Mouse (Mus musculus): ENCODE measurements around the gene Cenpn. TPM values are rescaled to one million over a fixed set of nuclear protein-coding genes. Genes with fewer than 3 reads are reported as not detected.
A peak's percentile ranks its signal among the peaks of the same experiment; 100 is the strongest.

The Cenpn gene
- total and polyA plus RNA-seq, 2 experiments from 2014 or later, result 2.6 to 5.8 TPM

- Histone ChIP-seq H3K9me3 (ENCODE audit: low read length) (no peaks in the 10 kb centered on the region), H3K4me1 (ENCODE audit: insufficient read depth, low read length) (no peaks in the 10 kb centered on the region; the same call in 1 of the 2 replicates), H3K27me3 (ENCODE audit: insufficient read depth, low read length) (no peaks in the 10 kb centered on the region), H3K36me3 (ENCODE audit: insufficient read depth, low read length) (no peaks in the 10 kb centered on the region), H3K4me3 (ENCODE audit: low read depth, low read length) (peak overlapping the region; percentile 73), H3K27ac (ENCODE audit: low read depth, low read length) (peak overlapping the region; percentile 62), H3K4me2 (ENCODE audit: low read depth, low read length, poor library complexity, severe bottlenecking) (peak overlapping the region; percentile 51), H3K9ac (replicated peaks; ENCODE audit: low read length, poor library complexity, severe bottlenecking) (peak overlapping the region; percentile 78)
- DNase-seq (ENCODE audit: low spot score) (peak; percentile 43), ATAC-seq (ENCODE audit: low FRiP score) (peak; percentile 69)
- WGBS, result 1% methylated on average over 51 of the region's 62 CpGs
- 0 out of 2 replicates have a peak, but pooled peaks have one; percentile 23 for TF ChIP-seq CTCF (IDR thresholded peaks at IDR 0.05)
These were observed 22.2 kb downstream of the Cenpn start for GRCm38 (mm10) chr8:116943555-116944384.

GRCm38 (mm10) chr8:116944385-116944696, 22.8 kb downstream of the Cenpn start:
- Histone ChIP-seq H3K36me3 (ENCODE audit: insufficient read depth, low read length) (no peaks in the 10 kb centered on the region), H3K4me3 (ENCODE audit: low read depth, low read length) (peak overlapping the region; percentile 73), H3K27me3 (ENCODE audit: insufficient read depth, low read length) (no peaks in the 10 kb centered on the region), H3K27ac (ENCODE audit: low read depth, low read length) (peak overlapping the region; percentile 62; the same call in 1 of the 2 replicates), H3K4me2 (ENCODE audit: low read depth, low read length, poor library complexity, severe bottlenecking) (peak overlapping the region; percentile 51), H3K9ac (replicated peaks; ENCODE audit: low read length, poor library complexity, severe bottlenecking) (no peak overlapping the region; the same call in 1 of the 2 replicates), H3K9me3 (ENCODE audit: low read length) (no peaks in the 10 kb centered on the region), H3K4me1 (ENCODE audit: insufficient read depth, low read length) (no peaks in the 10 kb centered on the region; the same call in 1 of the 2 replicates)
- ATAC-seq (ENCODE audit: low FRiP score) (no peak), DNase-seq (ENCODE audit: low spot score) (no peak)
- TF ChIP-seq CTCF (IDR thresholded peaks at IDR 0.05), result no peak
- WGBS, result 10% methylated on average over 4 of the region's 4 CpGs

GRCm38 (mm10) chr8:116945169-116945910, 23.8 kb downstream of the Cenpn start:
- no peak overlapping the region for H3K9ac ChIP-seq (replicated peaks; ENCODE audit: low read length, poor library complexity, severe bottlenecking)
- no peak for DNase-seq (ENCODE audit: low spot score)
- H3K27me3 ChIP-seq (ENCODE audit: insufficient read depth, low read length), result no peaks in the 10 kb centered on the region
- H3K27ac ChIP-seq (ENCODE audit: low read depth, low read length), result no peak overlapping the region
- H3K9me3 ChIP-seq (ENCODE audit: low read length), result no peaks in the 10 kb centered on the region
- no peaks in the 10 kb centered on the region for H3K36me3 ChIP-seq (ENCODE audit: insufficient read depth, low read length)
- no peak for TF ChIP-seq CTCF (IDR thresholded peaks at IDR 0.05)
- no peak for ATAC-seq (ENCODE audit: low FRiP score)
- no peak overlapping the region for H3K4me2 ChIP-seq (ENCODE audit: low read depth, low read length, poor library complexity, severe bottlenecking)
- no peaks in the 10 kb centered on the region; the same call in 1 of the 2 replicates for H3K4me1 ChIP-seq (ENCODE audit: insufficient read depth, low read length)
- no peak overlapping the region for H3K4me3 ChIP-seq (ENCODE audit: low read depth, low read length)
- WGBS, result 91% methylated on average over 9 of the region's 9 CpGs

GRCm38 (mm10) chr8:116946268-116946838, 24.8 kb downstream of the Cenpn start:
- no peak for TF ChIP-seq CTCF (IDR thresholded peaks at IDR 0.05)
- DNase-seq (ENCODE audit: low spot score) (no peak), ATAC-seq (ENCODE audit: low FRiP score) (no peak)
- H3K4me3 ChIP-seq (ENCODE audit: low read depth, low read length), result no peak overlapping the region
- 88% methylated on average over 21 of the region's 21 CpGs for WGBS
- H3K4me1 ChIP-seq (ENCODE audit: insufficient read depth, low read length), result no peaks in the 10 kb centered on the region; the same call in 1 of the 2 replicates
- H3K27me3 ChIP-seq (ENCODE audit: insufficient read depth, low read length), result no peaks in the 10 kb centered on the region
- no peak overlapping the region for H3K9ac ChIP-seq (replicated peaks; ENCODE audit: low read length, poor library complexity, severe bottlenecking)
- H3K36me3 ChIP-seq (ENCODE audit: insufficient read depth, low read length), result no peaks in the 10 kb centered on the region
- no peak overlapping the region for H3K4me2 ChIP-seq (ENCODE audit: low read depth, low read length, poor library complexity, severe bottlenecking)
- no peak overlapping the region for H3K27ac ChIP-seq (ENCODE audit: low read depth, low read length)
- H3K9me3 ChIP-seq (ENCODE audit: low read length), result no peaks in the 10 kb centered on the region

DNA sequence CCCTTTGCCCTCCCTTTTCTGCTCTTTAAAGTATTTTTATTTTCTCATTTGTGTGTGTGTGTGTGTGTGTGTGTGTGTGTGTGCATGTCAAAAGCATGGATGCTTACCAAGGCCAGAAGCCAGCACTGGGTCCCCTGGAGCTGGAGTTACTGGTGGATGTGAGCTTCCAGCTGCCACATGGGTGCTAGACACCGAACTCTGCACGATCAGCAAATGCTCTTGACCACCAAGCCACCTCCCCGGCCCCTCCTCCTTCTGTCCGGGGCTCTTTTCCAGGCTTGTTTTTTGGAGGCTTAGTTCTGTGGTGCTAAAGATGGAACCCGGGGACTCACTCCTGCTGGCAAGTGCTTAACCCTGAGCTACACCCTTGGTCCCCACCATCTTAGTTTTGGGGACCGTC, 25.3 kb downstream of the Cenpn start:
- ATAC-seq (ENCODE audit: low FRiP score) (no peak), DNase-seq (ENCODE audit: low spot score) (no peak)
- Histone ChIP-seq H3K4me1 (ENCODE audit: insufficient read depth, low read length) (no peaks in the 10 kb centered on the region; the same call in 1 of the 2 replicates), H3K4me2 (ENCODE audit: low read depth, low read length, poor library complexity, severe bottlenecking) (no peak overlapping the region), H3K27ac (ENCODE audit: low read depth, low read length) (no peak overlapping the region), H3K36me3 (ENCODE audit: insufficient read depth, low read length) (no peaks in the 10 kb centered on the region), H3K9me3 (ENCODE audit: low read length) (no peaks in the 10 kb centered on the region), H3K27me3 (ENCODE audit: insufficient read depth, low read length) (no peaks in the 10 kb centered on the region), H3K9ac (replicated peaks; ENCODE audit: low read length, poor library complexity, severe bottlenecking) (no peak overlapping the region), H3K4me3 (ENCODE audit: low read depth, low read length) (no peak overlapping the region)
- no peak for TF ChIP-seq CTCF (IDR thresholded peaks at IDR 0.05)
- WGBS, result 90% methylated on average over 6 of the region's 6 CpGs
